Mouse (Mus musculus) liver, embryonic 14.5 days (tissue): ENCODE measurements around the gene Itpr1.

Experiments used
- CTCF ChIP-seq: IDR thresholded peaks from 2 replicates; pipeline ENCODE4 v1.5.1; 2016; ENCODE audit warnings: antibody characterized with exemption, low read depth, control low read depth
- EP300 ChIP-seq: IDR thresholded peaks from 2 replicates; pipeline ENCODE4 v1.6.1; 2016; ENCODE audit warnings: antibody characterized with exemption, low read depth

- TF ChIP-seq CTCF, result no peak
- TF ChIP-seq EP300, result no peak
Measured at GRCm38 (mm10) chr6:108534596-108534995, 321.7 kb downstream of the Itpr1 start.
